Mouse (Mus musculus) G1E (cell line): Measurements from ENCODE around the gene B4galnt1. TPM values are rescaled to one million over a fixed set of nuclear protein-coding genes. Genes with fewer than 3 reads are reported as not detected.
A peak's percentile ranks its signal among the peaks of the same experiment; 100 is the strongest.

ENCODE experiments used
- ATAC-seq: 2 replicates; pipeline ENCODE4 v1.8.0; 2016; ENCODE audit warnings: mild to moderate bottlenecking; ENCODE audit not compliant: insufficient number of reproducible peaks, poor library complexity, low FRiP score, severe bottlenecking; ENCODE audit errors: extremely low read depth
- DNase-seq: peaks from one replicate; pipeline ENCODE4 v3.0.0; 2012; ENCODE audit warnings: low spot score
- H3K27me3 ChIP-seq: 2 replicates; pipeline ENCODE4 v1.6.1; 2012; ENCODE audit warnings: mild to moderate bottlenecking, low read length, inconsistent platforms; ENCODE audit not compliant: insufficient read depth
- H3K36me3 ChIP-seq: replicated peaks from 2 replicates; pipeline ENCODE3; 2012; ENCODE audit warnings: mild to moderate bottlenecking, inconsistent platforms
- H3K4me1 ChIP-seq: 2 replicates; pipeline ENCODE4 v1.6.1; 2012; ENCODE audit warnings: low read depth, low read length, inconsistent platforms, mixed read lengths; ENCODE audit not compliant: insufficient read depth
- H3K4me3 ChIP-seq: 2 replicates; pipeline ENCODE4 v1.5.1; 2012; ENCODE audit warnings: low read depth, mild to moderate bottlenecking, inconsistent platforms, low read length, moderate library complexity, mixed read lengths
- H3K9me3 ChIP-seq: replicated peaks from 2 replicates; pipeline ENCODE4 v1.6.1; 2012; ENCODE audit warnings: inconsistent platforms
- CTCF ChIP-seq: IDR thresholded peaks from 2 replicates; pipeline ENCODE4 v1.5.1; 2012; ENCODE audit warnings: low read depth, low read length, inconsistent platforms, mixed read lengths
- GATA1 ChIP-seq: IDR thresholded peaks from 2 replicates; pipeline ENCODE4 v1.6.1; 2012; ENCODE audit warnings: borderline replicate concordance, low read length, inconsistent platforms, mixed read lengths
- GATA2 ChIP-seq: IDR thresholded peaks from 2 replicates; pipeline ENCODE4 v1.6.1; 2012; ENCODE audit warnings: low read depth, low read length, inconsistent platforms, borderline replicate concordance
- POLR2AphosphoS5 ChIP-seq: IDR thresholded peaks from 2 replicates; pipeline ENCODE4 v1.6.1; 2012; ENCODE audit warnings: low read depth, low read length, inconsistent platforms; ENCODE audit not compliant: insufficient replicate concordance
- TAL1 ChIP-seq: conservative IDR thresholded peaks from 2 replicates; pipeline ENCODE4 v1.6.1; 2012; ENCODE audit warnings: low read depth, low read length, inconsistent platforms, mixed read lengths
- polyA plus RNA-seq: library from polyadenylated mRNA; stranded (reverse); fragments of >175 nt; gene quantifications from 2 replicates; pipeline ENCODE4 v1.2.3, GENCODE M21; 2012
- total RNA-seq, 2 experiments: library from RNA; stranded (forward) in 1 of 2; stranded (reverse) in 1 of 2; fragments of 200-1000 nt in 1 of 2; fragments of >200 nt in 1 of 2; fragmentation: Nextera tagmentation in 1 of 2; gene quantifications; 2 replicates each; pipeline ENCODE4 v1.2.3; 2014 to 2017

Gene B4galnt1
- total and polyA plus RNA-seq, 3 experiments: 65.0 to 318 (median 173) TPM

- no peaks in the 10 kb centered on the region for H3K27me3 ChIP-seq
- TF ChIP-seq CTCF (no peak), GATA1 (no peak), TAL1 (no peak), POLR2AphosphoS5 (no peak), GATA2 (no peak)
- H3K4me3 ChIP-seq: peak overlapping the region; percentile 10; the same call in 1 of the 2 replicates
- H3K9me3 ChIP-seq: no peaks in the 10 kb centered on the region
- ATAC-seq (no peak), DNase-seq (no peak)
- peaks cover 21% of the 10 kb centered on the region for H3K36me3 ChIP-seq
- H3K4me1 ChIP-seq: peaks cover 84% of the 10 kb centered on the region
Observed at GRCm38 (mm10) chr10:127122784-127123435, 42.1 kb upstream of the B4galnt1 start.

GRCm38 (mm10) chr10:127123436-127123805 is 41.6 kb upstream of the B4galnt1 start:
- H3K4me3 ChIP-seq: no peak overlapping the region; the same call in 1 of the 2 replicates
- peaks cover 16% of the 10 kb centered on the region for H3K36me3 ChIP-seq
- no peaks in the 10 kb centered on the region for H3K9me3 ChIP-seq
- TF ChIP-seq CTCF: peak; percentile 56
- no peak for TF ChIP-seq GATA1
- TF ChIP-seq GATA2: no peak
- DNase-seq (no peak), ATAC-seq (no peak)
- H3K4me1 ChIP-seq: peaks cover 89% of the 10 kb centered on the region
- H3K27me3 ChIP-seq: no peaks in the 10 kb centered on the region

GRCm38 (mm10) chr10:127125210-127126001 is 39.6 kb upstream of the B4galnt1 start:
- H3K27me3 ChIP-seq: no peaks in the 10 kb centered on the region
- ATAC-seq (peak; percentile 9; the same call in 1 of the 2 replicates), DNase-seq (peak; percentile 37)
- no peak overlapping the region; the same call in 1 of the 2 replicates for H3K4me3 ChIP-seq
- TF ChIP-seq TAL1: peak; percentile 24; the same call in 1 of the 2 replicates
- no peak for TF ChIP-seq GATA2
- no peaks in the 10 kb centered on the region; the same call in 1 of the 2 replicates for H3K9me3 ChIP-seq
- H3K36me3 ChIP-seq: no peaks in the 10 kb centered on the region
- H3K4me1 ChIP-seq: peaks cover 82% of the 10 kb centered on the region

GRCm38 (mm10) chr10:127126579-127126978 is 38.4 kb upstream of the B4galnt1 start:
- TF ChIP-seq TAL1 (no peak), CTCF (no peak), GATA2 (no peak), GATA1 (no peak), POLR2AphosphoS5 (no peak)
- peak; percentile 53 for DNase-seq
- no peaks in the 10 kb centered on the region for H3K36me3 ChIP-seq
- no peaks in the 10 kb centered on the region; the same call in 1 of the 2 replicates for H3K9me3 ChIP-seq
- ATAC-seq: peak; percentile 77
- no peaks in the 10 kb centered on the region for H3K27me3 ChIP-seq
- H3K4me3 ChIP-seq: peak overlapping the region; percentile 56; the same call in 1 of the 2 replicates
- H3K4me1 ChIP-seq: peaks cover 83% of the 10 kb centered on the region

GRCm38 (mm10) chr10:127127711-127128279 is 37.2 kb upstream of the B4galnt1 start:
- ATAC-seq (peak; percentile 18), DNase-seq (no peak)
- Histone ChIP-seq H3K4me1 (peaks cover 81% of the 10 kb centered on the region), H3K27me3 (no peaks in the 10 kb centered on the region), H3K36me3 (peaks cover 2% of the 10 kb centered on the region), H3K9me3 (no peaks in the 10 kb centered on the region; the same call in 1 of the 2 replicates), H3K4me3 (no peak overlapping the region; the same call in 1 of the 2 replicates)
- TF ChIP-seq POLR2AphosphoS5 (no peak), GATA2 (no peak), GATA1 (no peak), CTCF (no peak), TAL1 (no peak)

GRCm38 (mm10) chr10:127129431-127129830 is 35.6 kb upstream of the B4galnt1 start:
- DNase-seq (no peak), ATAC-seq (no peak)
- Histone ChIP-seq H3K36me3 (peaks cover 2% of the 10 kb centered on the region), H3K9me3 (no peaks in the 10 kb centered on the region; the same call in 1 of the 2 replicates), H3K4me3 (no peak overlapping the region), H3K27me3 (no peaks in the 10 kb centered on the region), H3K4me1 (peaks cover 74% of the 10 kb centered on the region)
- no peak for TF ChIP-seq TAL1
- no peak for TF ChIP-seq GATA2
- no peak for TF ChIP-seq CTCF
- TF ChIP-seq POLR2AphosphoS5: no peak
- no peak for TF ChIP-seq GATA1
